Mouse (Mus musculus): Measurements from ENCODE around the gene Nlrp4c. TPM values are rescaled to one million over a fixed set of nuclear protein-coding genes. Genes with fewer than 3 reads are reported as not detected.
"Not testable (repeated sequence)": the region's sequence is repeated elsewhere in the genome, so short reads cannot be mapped to it uniquely, and the experiment has no call there.

The Nlrp4c gene
- total RNA-seq (2021): not detected in 2 replicates
- long read RNA-seq: 0 reads

- DNase-seq: no peak
Measured at GRCm38 (mm10) chr7:6044861-6045260, at the start of gene Nlrp4c. Gene Nlrp4c, plus strand, starts transcription at chr7:6045161.

- no peak for DNase-seq
Measured at GRCm38 (mm10) chr7:6010910-6011309, 34.1 kb upstream of the Nlrp4c start, which contains the start of gene Vmn1r65. Gene Vmn1r65, minus strand, starts transcription at chr7:6011010.

GRCm38 (mm10) chr7:6119501-6119900 is 74.5 kb downstream of the Nlrp4c start:
- no peak for DNase-seq

GRCm38 (mm10) chr7:6120104-6120503 is 75.1 kb downstream of the Nlrp4c start:
- DNase-seq: not testable (repeated sequence)

GRCm38 (mm10) chr7:6121128-6121527 is 76.2 kb downstream of the Nlrp4c start:
- not testable (repeated sequence) for DNase-seq

- DNase-seq: peak; percentile 72
Measured at GRCm38 (mm10) chr7:6126690-6127448, 81.9 kb downstream of the Nlrp4c start.

GRCm38 (mm10) chr7:6130346-6130745 is 85.4 kb downstream of the Nlrp4c start:
- no peak for DNase-seq

GRCm38 (mm10) chr7:6132646-6133045 is 87.7 kb downstream of the Nlrp4c start:
- DNase-seq: no peak

- no peak for DNase-seq
Measured at GRCm38 (mm10) chr7:6136497-6136896, 91.5 kb downstream of the Nlrp4c start.

- DNase-seq: no peak
Measured at GRCm38 (mm10) chr7:6139295-6139694, 94.3 kb downstream of the Nlrp4c start.

GRCm38 (mm10) chr7:6143991-6144531 is 99.1 kb downstream of the Nlrp4c start:
- no peak for DNase-seq

GRCm38 (mm10) chr7:6145423-6146188 is 100.6 kb downstream of the Nlrp4c start:
- no peak for DNase-seq

GRCm38 (mm10) chr7:6146194-6146981 is 101.4 kb downstream of the Nlrp4c start:
- DNase-seq: no peak

GRCm38 (mm10) chr7:6146982-6147325 is 102.0 kb downstream of the Nlrp4c start:
- DNase-seq: peak; percentile 60

- DNase-seq: no peak
Measured at GRCm38 (mm10) chr7:6147688-6148087, 102.7 kb downstream of the Nlrp4c start.

GRCm38 (mm10) chr7:6151266-6151665 is 106.3 kb downstream of the Nlrp4c start:
- DNase-seq: no peak

GRCm38 (mm10) chr7:6152036-6152435 is 107.1 kb downstream of the Nlrp4c start:
- no peak for DNase-seq

- DNase-seq: peak; percentile 37
Measured at GRCm38 (mm10) chr7:6153131-6153530, 108.2 kb downstream of the Nlrp4c start.

- DNase-seq: no peak
Measured at GRCm38 (mm10) chr7:6154164-6154563, 109.2 kb downstream of the Nlrp4c start.
